ENCODE assay signal across 10 mouse cellular contexts in the genomic region with DNA sequence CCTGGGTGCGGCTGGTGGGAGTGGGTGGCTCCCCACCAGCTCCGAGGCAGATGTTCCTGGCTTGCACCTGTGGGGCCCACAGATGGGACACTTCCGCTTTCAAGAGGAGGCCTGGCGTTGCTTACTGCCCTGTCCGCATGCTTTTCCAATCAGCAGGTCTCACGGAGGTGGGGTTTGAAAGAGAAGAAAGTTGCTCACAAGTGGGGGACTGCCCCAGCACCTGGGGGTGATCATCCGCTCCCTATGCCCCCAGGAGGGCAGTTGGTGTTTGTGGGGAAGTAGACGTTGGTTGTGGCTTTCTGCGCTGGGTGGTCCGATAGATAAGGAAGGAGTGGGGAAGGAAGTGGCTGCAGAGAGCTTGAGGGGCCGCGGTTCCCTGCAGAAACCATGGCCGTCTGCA. TPM values are rescaled to one million over a fixed set of nuclear protein-coding genes. Genes with fewer than 3 reads are reported as not detected.
A peak's percentile ranks its signal among the peaks of the same experiment; 100 is the strongest.
DNase-seq lines count a peak whose midpoint lies in the region; ATAC-seq and TF ChIP-seq lines count a peak whose summit lies in the region.
"Had no signal": no experiment of that assay in that cellular context is flagged by ENCODE, and none has a peak within 500 bp of the region (broad histone marks: within the 10 kb centered on the region; RNA-seq: fewer than 3 reads in every experiment).

No protein-coding gene starts in this region.

- peak; percentile 96 for TF ChIP-seq EP300 in liver, postnatal 0 days (IDR thresholded peaks at IDR 0.05; ENCODE audit: low read depth)

- H3K4me1 ChIP-seq in forebrain, embryonic 10.5 days, result peaks cover 32% of the 10 kb centered on the region
- H3K4me1 ChIP-seq in forebrain, embryonic 15.5 days, result no peaks in the 10 kb centered on the region; the same call in 1 of the 2 replicates
- H3K4me1 ChIP-seq in liver, postnatal 0 days (ENCODE audit: insufficient read depth), result peaks cover 70% of the 10 kb centered on the region
- peaks cover 3% of the 10 kb centered on the region; the same call in 1 of the 2 replicates for H3K4me1 ChIP-seq in intestine, postnatal 0 days (replicated peaks; ENCODE audit: control insufficient read depth, insufficient read depth, low read length)
- H3K4me1 ChIP-seq in midbrain, embryonic 11.5 days (ENCODE audit: control insufficient read depth, insufficient read depth, low read length), result peaks cover 5% of the 10 kb centered on the region; the same call in 1 of the 2 replicates

- H3K27me3 ChIP-seq in forebrain, embryonic 10.5 days (ENCODE audit: poor library complexity, severe bottlenecking), result 0 out of 2 replicates have a peak, but pooled peaks cover 3% of the 10 kb centered on the region
- peaks cover 3% of the 10 kb centered on the region; the same call in 1 of the 2 replicates for H3K27me3 ChIP-seq in forebrain, embryonic 15.5 days
- H3K27me3 ChIP-seq in liver, postnatal 0 days (ENCODE audit: insufficient read depth, low read length), result 0 out of 2 replicates have a peak, but pooled peaks cover 7% of the 10 kb centered on the region
- no peaks in the 10 kb centered on the region for H3K27me3 ChIP-seq in intestine, postnatal 0 days (replicated peaks; ENCODE audit: control insufficient read depth, insufficient read depth, low read length)
- no peaks in the 10 kb centered on the region for H3K27me3 ChIP-seq in midbrain, embryonic 11.5 days (ENCODE audit: control insufficient read depth, insufficient read depth, low read length)

- no peak for ATAC-seq in forebrain, embryonic 15.5 days (replicated peaks)
- peak; percentile 36 for ATAC-seq in liver, postnatal 0 days
- no peak for ATAC-seq in intestine, postnatal 0 days
- no peak for ATAC-seq in midbrain, embryonic 11.5 days (ENCODE audit: low FRiP score)
- ATAC-seq in erythroid progenitor cell, adult 5-6 weeks (replicated peaks; ENCODE audit: low FRiP score, poor library complexity, severe bottlenecking), result no peak

- DNase-seq in forebrain, embryonic 10.5 days (ENCODE audit: extremely low spot score, low spot score), result no peak
- DNase-seq in MEL-GATA-1-ER (ENCODE audit: extremely low read depth, low read depth), result peak; percentile 100
- peak; percentile 68 for DNase-seq in liver, postnatal 0 days
- DNase-seq in spleen, postnatal 4 days (ENCODE audit: low spot score in 2 of 2), result peak; percentile 71 to 81
- no peak for DNase-seq in midbrain, embryonic 11.5 days (ENCODE audit: low spot score, missing footprints)
- DNase-seq: cerebellum, postnatal 25 days; right cerebral cortex, adult 18-20 months had no signal

- no peak overlapping the region for H3K4me2 ChIP-seq in forebrain, embryonic 15.5 days (replicated peaks)
- peak overlapping the region; percentile 56 for H3K4me2 ChIP-seq in liver, postnatal 0 days (ENCODE audit: low read depth, low read length)
- no peak overlapping the region for H3K4me2 ChIP-seq in intestine, postnatal 0 days (replicated peaks; ENCODE audit: low read depth)
- H3K4me2 ChIP-seq in midbrain, embryonic 11.5 days, result no peak overlapping the region

- WGBS in forebrain, embryonic 10.5 days, result 72% methylated on average over 13 of the region's 13 CpGs
- WGBS in forebrain, embryonic 15.5 days, result 83% methylated on average over 13 of the region's 13 CpGs
- 21% methylated on average over 13 of the region's 13 CpGs for WGBS in liver, postnatal 0 days (ENCODE audit: insufficient replicate concordance)
- 61% methylated on average over 13 of the region's 13 CpGs for WGBS in intestine, postnatal 0 days
- WGBS in midbrain, embryonic 11.5 days, result 72% methylated on average over 13 of the region's 13 CpGs

- no peak for TF ChIP-seq CTCF in liver, postnatal 0 days (IDR thresholded peaks at IDR 0.05; ENCODE audit: low read depth)
- TF ChIP-seq CTCF in intestine, postnatal 0 days (IDR thresholded peaks at IDR 0.05; ENCODE audit: low read depth), result no peak

- H3K27ac ChIP-seq in forebrain, embryonic 10.5 days, result peak overlapping the region; percentile 45; the same call in 1 of the 2 replicates
- no peak overlapping the region for H3K27ac ChIP-seq in forebrain, embryonic 15.5 days (replicated peaks)
- peak overlapping the region; percentile 77 for H3K27ac ChIP-seq in liver, postnatal 0 days (ENCODE audit: low read depth)
- H3K27ac ChIP-seq in intestine, postnatal 0 days (ENCODE audit: low read depth, low read length), result no peak overlapping the region
- no peak overlapping the region for H3K27ac ChIP-seq in midbrain, embryonic 11.5 days (ENCODE audit: low read depth, low read length)

- H3K9me3 ChIP-seq in forebrain, embryonic 10.5 days, result no peaks in the 10 kb centered on the region
- no peaks in the 10 kb centered on the region for H3K9me3 ChIP-seq in forebrain, embryonic 15.5 days
- H3K9me3 ChIP-seq in liver, postnatal 0 days (ENCODE audit: low read length), result no peaks in the 10 kb centered on the region
- no peaks in the 10 kb centered on the region for H3K9me3 ChIP-seq in intestine, postnatal 0 days (ENCODE audit: control insufficient read depth)
- H3K9me3 ChIP-seq in midbrain, embryonic 11.5 days (ENCODE audit: control insufficient read depth, low read length), result no peaks in the 10 kb centered on the region

- H3K9ac ChIP-seq in forebrain, embryonic 15.5 days (replicated peaks), result no peak overlapping the region
- peak overlapping the region; percentile 7; the same call in 1 of the 2 replicates for H3K9ac ChIP-seq in liver, postnatal 0 days (replicated peaks)
- no peak overlapping the region for H3K9ac ChIP-seq in intestine, postnatal 0 days (ENCODE audit: low read depth, low read length)
- H3K9ac ChIP-seq in midbrain, embryonic 11.5 days (ENCODE audit: low read length), result no peak overlapping the region

- H3K36me3 ChIP-seq in forebrain, embryonic 10.5 days (replicated peaks), result no peaks in the 10 kb centered on the region
- H3K36me3 ChIP-seq in forebrain, embryonic 15.5 days, result no peaks in the 10 kb centered on the region
- H3K36me3 ChIP-seq in liver, postnatal 0 days (replicated peaks; ENCODE audit: insufficient read depth, low read length), result no peaks in the 10 kb centered on the region
- H3K36me3 ChIP-seq in intestine, postnatal 0 days (ENCODE audit: control insufficient read depth, insufficient read depth), result no peaks in the 10 kb centered on the region
- H3K36me3 ChIP-seq in midbrain, embryonic 11.5 days (ENCODE audit: control insufficient read depth, insufficient read depth, low read length), result no peaks in the 10 kb centered on the region

- no peak overlapping the region for H3K4me3 ChIP-seq in forebrain, embryonic 10.5 days
- H3K4me3 ChIP-seq in forebrain, embryonic 15.5 days, result no peak overlapping the region
- H3K4me3 ChIP-seq in liver, postnatal 0 days (ENCODE audit: low read depth, low read length), result peak overlapping the region; percentile 15; the same call in 1 of the 2 replicates
- H3K4me3 ChIP-seq in intestine, postnatal 0 days (ENCODE audit: low read depth, low read length), result no peak overlapping the region
- no peak overlapping the region for H3K4me3 ChIP-seq in midbrain, embryonic 11.5 days (ENCODE audit: low read depth, low read length)

RNA-seq across cellular contexts. Expression of a gene that starts 1.7 kb away (rescaled TPM):
- 1.6 and 2.4 TPM in 2 replicates for polyA plus RNA-seq in forebrain, embryonic 10.5 days (2016; fragmentation: Nextera tagmentation; extraction: Ambion mirVana)
- 13.2 and 14.0 TPM in 2 replicates for polyA plus RNA-seq in forebrain, embryonic 15.5 days (2015; fragmentation: Nextera tagmentation; extraction: Ambion mirVana)
- 2.1 and 2.4 TPM in 2 replicates for polyA plus RNA-seq in liver, postnatal 0 days (2015; fragmentation: Nextera tagmentation; extraction: Ambion mirVana)
- polyA plus RNA-seq in intestine, postnatal 0 days (2015; fragmentation: Nextera tagmentation; extraction: Ambion mirVana), result 5.9 and 7.6 TPM in 2 replicates
- 6.1 and 6.4 TPM in 2 replicates for polyA plus RNA-seq in midbrain, embryonic 11.5 days (2014; fragmentation: Nextera tagmentation; extraction: Ambion mirVana)
- total RNA-seq in erythroid progenitor cell, adult 5-6 weeks (2015; ENCODE audit: low replicate concordance), result 4.0 and 16.8 TPM in 2 replicates
- total RNA-seq in erythroid progenitor cell, adult 5-6 weeks (2017; ENCODE audit: low replicate concordance), result 1.5 and 7.6 TPM in 2 replicates

Comparison
In these comparisons a context has a peak if more than half of its experiments do, and no peak if none do; other contexts are left out.
1. H3K27ac ChIP-seq: peak in forebrain, embryonic 10.5 days (single experiment) and liver, postnatal 0 days (single experiment); none in forebrain, embryonic 15.5 days (single experiment), intestine, postnatal 0 days (single experiment) and midbrain, embryonic 11.5 days (single experiment).
2. DNase-seq: peak in MEL-GATA-1-ER (single experiment), liver, postnatal 0 days (single experiment) and spleen, postnatal 4 days (2 of 2); none in forebrain, embryonic 10.5 days (single experiment) and midbrain, embryonic 11.5 days (single experiment).